Mouse (Mus musculus) myocyte (in vitro differentiated cells): Measurements from ENCODE around the gene Foxo3.

Source experiments
- MAX ChIP-seq: IDR thresholded peaks from one replicate; pipeline ENCODE4 v1.6.1; 2011; ENCODE audit warnings: low read depth, mild to moderate bottlenecking, control low read depth
- POLR2A ChIP-seq: IDR thresholded peaks from one replicate; pipeline ENCODE4 v1.6.1; 2011; ENCODE audit warnings: low read depth, mild to moderate bottlenecking, control low read depth, moderate library complexity; ENCODE audit not compliant: insufficient read length
- USF1 ChIP-seq: IDR thresholded peaks from one replicate; pipeline ENCODE4 v1.6.1; 2011; ENCODE audit warnings: low read depth, mild to moderate bottlenecking, control low read depth, moderate library complexity

DNA sequence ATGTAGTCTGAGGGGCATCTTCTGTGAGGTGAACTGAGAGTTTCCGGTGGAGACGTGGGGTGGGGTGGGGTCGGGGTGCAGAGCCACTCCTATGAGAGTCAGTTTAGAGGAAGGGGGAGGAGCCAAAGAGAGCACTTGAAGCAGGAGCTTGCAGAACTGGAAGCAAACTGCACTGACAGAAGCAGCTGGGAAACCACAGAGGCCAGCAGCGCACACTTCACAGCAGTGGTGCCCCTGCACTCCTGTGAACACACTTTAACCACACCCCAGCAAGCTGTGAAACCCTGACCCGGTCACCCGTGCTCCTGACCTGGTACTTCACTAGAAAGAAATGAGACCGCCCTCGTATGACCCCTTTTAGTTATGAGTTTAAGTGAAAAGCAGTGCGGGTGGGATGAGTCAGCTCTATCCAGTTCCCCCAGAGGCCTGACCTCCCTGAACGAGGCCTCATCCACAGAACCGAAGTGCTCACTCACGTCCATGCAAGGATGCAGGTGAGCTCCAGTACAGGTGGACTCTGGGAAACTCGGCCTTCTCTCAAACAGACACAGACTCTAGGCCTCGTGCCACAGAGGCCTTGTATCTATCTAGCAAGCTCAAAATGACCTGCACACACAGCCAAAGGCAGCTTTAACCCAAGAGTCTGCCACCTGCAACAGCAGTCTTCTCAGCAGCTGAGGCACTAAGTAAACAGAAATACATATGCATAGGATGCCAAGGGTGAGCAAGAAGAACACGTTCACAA lies 7.1 kb downstream of the Foxo3 start:
- TF ChIP-seq POLR2A (no peak), MAX (no peak), USF1 (no peak)
